Mouse (Mus musculus) MEL (cell line): ENCODE data around the gene Fbxl20. TPM values are rescaled to one million over a fixed set of nuclear protein-coding genes. Genes with fewer than 3 reads are reported as not detected.

Experiments used
- DNase-seq: peaks from one replicate; pipeline ENCODE4 v3.0.0; 2011; ENCODE audit warnings: low read depth, low spot score
- H3K27ac ChIP-seq: 2 replicates; pipeline ENCODE4 v1.5.1; 2012; ENCODE audit warnings: low read depth, mild to moderate bottlenecking, control low read depth, low read length, moderate library complexity; ENCODE audit not compliant: control insufficient read depth
- H3K27me3 ChIP-seq, 2 experiments: fragments of 150-350 bp in 1 of 2; sonication (generic) in 1 of 2; 2 replicates each; pipeline ENCODE4 v1.6.1; 2012; ENCODE audit warnings: low read length in 2 of 2, mild to moderate bottlenecking in 2 of 2, improper control_type of control experiment in 1 of 2, moderate library complexity in 1 of 2; ENCODE audit not compliant: insufficient read depth in 2 of 2, control insufficient read depth in 1 of 2
- H3K36me3 ChIP-seq, 2 experiments: 2 replicates each; pipeline ENCODE4 v1.6.1; 2012 to 2014; ENCODE audit warnings: low read length in 2 of 2, improper control_type of control experiment in 1 of 2, inconsistent platforms in 1 of 2, mild to moderate bottlenecking in 1 of 2; ENCODE audit not compliant: insufficient read depth in 2 of 2, control insufficient read depth in 1 of 2
- H3K4me1 ChIP-seq, 2 experiments: fragments of 150-350 bp in 1 of 2; sonication (generic) in 1 of 2; 2 replicates each; pipeline ENCODE4 v1.6.1; 2012; ENCODE audit warnings: low read length in 2 of 2, improper control_type of control experiment in 1 of 2, mild to moderate bottlenecking in 1 of 2; ENCODE audit not compliant: insufficient read depth in 2 of 2, control insufficient read depth in 1 of 2
- H3K4me3 ChIP-seq, 2 experiments: fragments of 150-350 bp in 1 of 2; sonication (generic) in 1 of 2; 2 replicates each; pipeline ENCODE4 v1.5.1; 2012; ENCODE audit warnings: low read depth in 2 of 2, low read length in 2 of 2, mild to moderate bottlenecking in 2 of 2, moderate library complexity in 2 of 2, control low read depth in 1 of 2, improper control_type of control experiment in 1 of 2; ENCODE audit not compliant: control insufficient read depth in 1 of 2, insufficient read depth in 1 of 2
- H3K79me2 ChIP-seq: 2 replicates; pipeline ENCODE4 v1.6.1; 2012; ENCODE audit warnings: mild to moderate bottlenecking, low read length, moderate library complexity; ENCODE audit not compliant: control insufficient read depth, poor library complexity, insufficient read depth
- H3K9ac ChIP-seq: 2 replicates; pipeline ENCODE4 v1.6.1; 2012; ENCODE audit warnings: low read depth, mild to moderate bottlenecking, control low read depth, low read length, moderate library complexity; ENCODE audit not compliant: control insufficient read depth, poor library complexity, severe bottlenecking
- H3K9me3 ChIP-seq: fragments of 150-350 bp; sonication (generic); replicated peaks from 2 replicates; pipeline ENCODE4 v1.6.1; 2012; ENCODE audit warnings: mild to moderate bottlenecking, low read length, improper control_type of control experiment, moderate library complexity; ENCODE audit not compliant: insufficient read depth
- BHLHE40 ChIP-seq: IDR thresholded peaks from 2 replicates; pipeline ENCODE4 v1.6.1; 2012; ENCODE audit warnings: low read depth, mild to moderate bottlenecking, inconsistent platforms, low read length, improper control_type of control experiment, borderline replicate concordance
- CTCF ChIP-seq, 3 experiments: IDR thresholded peaks in 2 of 3; conservative IDR thresholded peaks in 1 of 3; 2 replicates each; pipeline ENCODE4 v1.5.1; 2011 to 2012; ENCODE audit warnings: low read length in 3 of 3, low read depth in 2 of 3, mild to moderate bottlenecking in 2 of 3, improper control_type of control experiment in 1 of 3, inconsistent platforms in 1 of 3, mixed read lengths in 1 of 3, moderate library complexity in 1 of 3; ENCODE audit not compliant: control insufficient read depth in 1 of 3, insufficient read depth in 1 of 3, poor library complexity in 1 of 3, severe bottlenecking in 1 of 3
- ELF1 ChIP-seq: IDR thresholded peaks from 2 replicates; pipeline ENCODE4 v1.6.1; 2014; ENCODE audit warnings: low read depth, mild to moderate bottlenecking, inconsistent platforms, low read length, improper control_type of control experiment, moderate library complexity
- ETS1 ChIP-seq: IDR thresholded peaks from 2 replicates; pipeline ENCODE4 v1.6.1; 2012; ENCODE audit warnings: low read depth, mild to moderate bottlenecking, inconsistent platforms, low read length, improper control_type of control experiment, moderate library complexity
- KAT2A ChIP-seq: conservative IDR thresholded peaks from 2 replicates; pipeline ENCODE4 v1.6.1; 2012; ENCODE audit warnings: low read depth, low read length, improper control_type of control experiment, inconsistent platforms
- MAFK ChIP-seq: IDR thresholded peaks from 2 replicates; pipeline ENCODE4 v1.6.1; 2011; ENCODE audit warnings: low read depth, mild to moderate bottlenecking, low read length, improper control_type of control experiment, borderline replicate concordance
- NELFE ChIP-seq: IDR thresholded peaks from 2 replicates; pipeline ENCODE4 v1.6.1; 2011; ENCODE audit warnings: low read depth, low read length, improper control_type of control experiment
- RAD21 ChIP-seq: IDR thresholded peaks from 2 replicates; pipeline ENCODE4 v1.6.1; 2011; ENCODE audit warnings: mild to moderate bottlenecking, low read depth, low read length, improper control_type of control experiment
- RCOR1 ChIP-seq: IDR thresholded peaks from 2 replicates; pipeline ENCODE4 v1.6.1; 2012; ENCODE audit warnings: low read depth, mild to moderate bottlenecking, inconsistent platforms, low read length, improper control_type of control experiment
- SMC3 ChIP-seq: IDR thresholded peaks from 2 replicates; pipeline ENCODE4 v1.6.1; 2011; ENCODE audit warnings: low read depth, low read length, improper control_type of control experiment
- TAL1 ChIP-seq: IDR thresholded peaks from 2 replicates; pipeline ENCODE4 v1.6.1; 2012; ENCODE audit warnings: mild to moderate bottlenecking, inconsistent platforms, low read length, moderate library complexity, mixed read lengths
- USF2 ChIP-seq, 2 experiments: IDR thresholded peaks; 2 replicates each; pipeline ENCODE4 v1.6.1; 2011 to 2012; ENCODE audit warnings: improper control_type of control experiment in 2 of 2, low read length in 2 of 2, borderline replicate concordance in 1 of 2, inconsistent platforms in 1 of 2, low read depth in 1 of 2, mild to moderate bottlenecking in 1 of 2; ENCODE audit not compliant: insufficient read depth in 1 of 2
- ZC3H11A ChIP-seq: IDR thresholded peaks from 2 replicates; pipeline ENCODE4 v1.6.1; 2012; ENCODE audit warnings: low read depth, mild to moderate bottlenecking, inconsistent platforms, low read length, improper control_type of control experiment
- polyA plus RNA-seq, 2 experiments: library from polyadenylated mRNA; stranded (reverse) in 1 of 2; unstranded in 1 of 2; fragments of >175 nt in 1 of 2; fragments of >200 nt in 1 of 2; gene quantifications; 2 replicates each; pipeline versions ENCODE4 v1.2.1 to v1.2.4; 2012; ENCODE audit warnings: low replicate concordance in 2 of 2, low read depth in 1 of 2; ENCODE audit not compliant: insufficient read length in 2 of 2, insufficient read depth in 1 of 2, missing spikeins in 1 of 2
- total RNA-seq: library from RNA; depleted of rRNA; stranded (reverse); fragments of 300-350 nt; gene quantifications from 2 replicates; pipeline ENCODE4 v1.2.3, GENCODE M21; 2012

Fbxl20 gene
- total and polyA plus RNA-seq, 3 experiments: 4.4 to 10.0 TPM; not detected in 1

- Histone ChIP-seq H3K36me3 (peaks cover 0 to 11% of the 10 kb centered on the region in 2 experiments; a peak in 2 of 4 replicates), H3K4me1 (peaks cover 2 to 17% of the 10 kb centered on the region in 2 experiments; a peak in 2 of 4 replicates), H3K27ac (no peak overlapping the region), H3K79me2 (no peaks in the 10 kb centered on the region), H3K9me3 (no peaks in the 10 kb centered on the region), H3K27me3 (no peaks in the 10 kb centered on the region), H3K9ac (no peak overlapping the region), H3K4me3 (no peak overlapping the region)
- DNase-seq: no peak
- TF ChIP-seq ELF1: no peak
- TF ChIP-seq TAL1: no peak
Measured at GRCm38 (mm10) chr11:98080450-98080849, 69.8 kb downstream of the Fbxl20 start.

- TF ChIP-seq BHLHE40 (no peak), MAFK (no peak), USF2 (IDR thresholded peaks at IDR 0.05; ENCODE audit: borderline replicate concordance in 1 of 2, insufficient read depth in 1 of 2, low read depth in 1 of 2, low read length in 2 of 2) (no peak), ZC3H11A (no peak), NELFE (no peak), KAT2A (no peak), ETS1 (no peak)
- TF ChIP-seq, all 39 proteins: peak for 0
Measured at GRCm38 (mm10) chr11:98077086-98077485, 73.1 kb downstream of the Fbxl20 start.

GRCm38 (mm10) chr11:98075195-98075808 is 74.9 kb downstream of the Fbxl20 start:
- TF ChIP-seq NELFE (no peak), ZC3H11A (peak; percentile 85), RAD21 (peak; percentile 90), RCOR1 (no peak), ELF1 (no peak), SMC3 (peak; percentile 99), CTCF (IDR thresholded peaks at IDR 0.05 in 2 of 3, conservative IDR thresholded peaks at IDR 0.05 in 1 of 3; ENCODE audit: control insufficient read depth in 1 of 3, insufficient read depth in 1 of 3, low read depth in 2 of 3, low read length in 3 of 3, poor library complexity in 1 of 3, severe bottlenecking in 1 of 3) (peak; percentile 91 to 98 (median 96))
- Histone ChIP-seq H3K27ac (no peak overlapping the region), H3K9me3 (no peaks in the 10 kb centered on the region), H3K36me3 (peaks cover 0 to 11% of the 10 kb centered on the region in 2 experiments; a peak in 2 of 4 replicates), H3K9ac (peak overlapping the region; percentile 27; the same call in 1 of the 2 replicates), H3K79me2 (no peaks in the 10 kb centered on the region), H3K4me1 (peaks cover 2 to 17% of the 10 kb centered on the region in 2 experiments; a peak in 2 of 4 replicates), H3K4me3 (peak overlapping the region in 1 of 2 experiments; percentile 16; a peak in 2 of 4 replicates), H3K27me3 (no peaks in the 10 kb centered on the region)
- DNase-seq: peak; percentile 93

More at GRCm38 (mm10) chr11:98077086-98077485, 73.1 kb downstream of the Fbxl20 start:
- H3K79me2 ChIP-seq: no peaks in the 10 kb centered on the region
- H3K9me3 ChIP-seq: no peaks in the 10 kb centered on the region
- H3K27ac ChIP-seq: no peak overlapping the region
- no peak overlapping the region for H3K9ac ChIP-seq
- H3K27me3 ChIP-seq: no peaks in the 10 kb centered on the region
- peaks cover 2 to 17% of the 10 kb centered on the region in 2 experiments; a peak in 2 of 4 replicates for H3K4me1 ChIP-seq
- peaks cover 0 to 11% of the 10 kb centered on the region in 2 experiments; a peak in 2 of 4 replicates for H3K36me3 ChIP-seq
- DNase-seq: no peak
- H3K4me3 ChIP-seq: no peak overlapping the region
